Mouse (Mus musculus): Measurements from ENCODE around the gene Csmd2. TPM values are rescaled to one million over a fixed set of nuclear protein-coding genes. Genes with fewer than 3 reads are reported as not detected.

Gene Csmd2
- not detected for polyA plus RNA-seq (2014; fragmentation: Illumina TruSeq; extraction: RNeasy Lipid Tissue Mini Kit (QIAGEN cat#74804))

GRCm38 (mm10) chr4:127987784-127988455 is at the start of gene Csmd2:
Csmd2 (plus strand) TSS chr4:127987857.

GRCm38 (mm10) chr4:127970901-127971868 is 16.5 kb upstream of the Csmd2 start, which contains the start of gene CK137956:
CK137956 (minus strand) TSS chr4:127970951.

GRCm38 (mm10) chr4:128260907-128261560 is 273.4 kb downstream of the Csmd2 start, which contains the start of gene Hmgb4:
Hmgb4 (minus strand) TSS chr4:128260957.

GRCm38 (mm10) chr4:128609925-128610402 is 622.3 kb downstream of the Csmd2 start, which contains the start of gene Zscan20:
Zscan20 (minus strand) TSS chr4:128610098.

Other genes starting within 250 kb of the Csmd2 start
- not detected for gene CK137956, start 16.9 kb upstream of the Csmd2 start, polyA plus RNA-seq (2014; fragmentation: Illumina TruSeq; extraction: RNeasy Lipid Tissue Mini Kit (QIAGEN cat#74804))

All from ovary, adult 10 weeks (tissue).